Mouse (Mus musculus): Measurements from ENCODE around the gene Fcrl5.

DNA sequence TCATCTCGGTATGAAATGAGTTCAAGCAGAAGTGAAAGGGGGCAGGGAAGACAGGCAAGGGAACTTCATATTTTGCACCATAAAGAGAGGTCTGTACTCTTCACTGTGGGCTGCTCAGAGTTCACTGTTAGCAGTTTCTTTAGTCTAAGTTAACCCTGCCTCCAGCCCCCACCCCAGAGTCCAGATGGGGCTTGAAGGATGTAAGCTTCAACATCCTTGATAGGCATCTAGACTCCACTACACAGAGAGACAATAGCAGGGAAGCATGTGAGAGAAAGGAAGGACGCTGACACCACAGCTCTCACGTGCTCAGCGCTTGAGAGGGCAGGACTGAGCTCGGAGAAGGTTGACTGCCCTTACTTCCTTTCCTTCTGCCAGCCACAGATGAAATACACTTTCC is 34.3 kb upstream of the Fcrl5 start:
- no peak for TF ChIP-seq CTCF (conservative IDR thresholded peaks at IDR 0.05; ENCODE audit: low read length)
- no peak for TF ChIP-seq NANOG (IDR thresholded peaks at IDR 0.05; ENCODE audit: borderline replicate concordance, low read length)
- no peak for TF ChIP-seq POU5F1 (IDR thresholded peaks at IDR 0.05; ENCODE audit: borderline replicate concordance, low read length)

All from E14TG2a.4 (cell line).